Mouse (Mus musculus) retina, adult 2 months (tissue): ENCODE results near the gene Dedd.
"Not testable (repeated sequence)": the region's sequence is repeated elsewhere in the genome, so short reads cannot be mapped to it uniquely, and the experiment has no call there.

Experiments used
- DNase-seq: peaks from one replicate; pipeline ENCODE4 v3.0.0-alpha.2; 2012; ENCODE audit warnings: low read depth, low spot score

The Dedd gene

DNA sequence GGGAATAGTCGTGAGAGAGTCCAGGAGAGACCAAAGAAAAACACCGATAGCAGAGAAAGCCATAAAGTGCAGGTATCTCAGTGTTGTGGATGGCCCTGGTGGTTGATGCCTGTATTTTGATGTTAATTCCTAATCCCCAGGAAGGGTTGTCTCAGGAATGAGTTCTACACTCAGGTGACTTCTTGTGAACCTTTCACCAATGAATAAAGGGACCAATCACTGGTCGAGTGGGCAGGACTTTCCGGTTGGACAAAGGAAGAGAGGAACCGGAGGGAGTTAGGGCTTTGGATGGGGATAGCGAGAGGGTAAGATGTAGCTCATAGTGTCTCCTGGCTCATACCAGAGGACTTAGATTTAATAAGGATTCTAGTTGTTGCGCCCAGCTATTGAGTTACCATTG lies 9.2 kb upstream of the Dedd start:
- DNase-seq, result no peak

DNA sequence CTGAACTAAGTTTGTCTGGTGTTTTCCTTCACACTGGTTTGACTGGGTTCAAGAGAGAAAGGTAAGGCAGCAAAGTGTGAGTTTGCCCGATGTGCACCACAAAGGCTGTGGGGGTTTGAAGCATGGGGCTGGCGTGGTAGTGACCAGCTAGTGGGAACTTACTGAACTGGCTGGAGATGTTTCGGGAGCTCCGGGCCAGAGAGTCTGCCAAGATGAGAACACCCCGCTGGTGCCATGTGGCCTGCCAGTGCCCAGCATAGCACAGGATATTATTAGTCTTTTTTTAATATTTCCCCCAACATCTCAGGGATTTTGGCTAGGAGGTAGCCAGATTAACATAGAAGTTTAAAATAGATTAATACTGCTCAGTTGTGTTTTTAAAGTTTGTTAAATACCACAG lies 8.8 kb upstream of the Dedd start:
- DNase-seq, result no peak

DNA sequence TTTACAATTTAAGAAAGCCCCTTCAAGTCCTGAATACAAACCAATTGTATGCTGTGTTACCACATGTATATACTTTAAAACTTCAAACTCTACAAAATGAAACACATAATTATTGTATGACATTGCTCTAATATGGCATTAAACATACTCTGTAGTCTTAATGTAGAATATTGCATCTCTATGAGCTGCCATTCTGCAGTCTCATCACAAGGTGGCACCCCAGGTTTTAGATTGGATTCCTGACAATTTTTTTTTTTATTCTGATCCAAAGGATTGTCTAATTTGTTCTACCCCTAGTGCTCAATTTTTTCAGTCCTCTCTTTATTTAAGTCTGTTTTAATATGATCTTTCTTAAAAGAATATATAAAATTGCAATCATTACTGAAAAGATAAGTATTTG lies 7.5 kb upstream of the Dedd start:
- DNase-seq, result no peak

DNA sequence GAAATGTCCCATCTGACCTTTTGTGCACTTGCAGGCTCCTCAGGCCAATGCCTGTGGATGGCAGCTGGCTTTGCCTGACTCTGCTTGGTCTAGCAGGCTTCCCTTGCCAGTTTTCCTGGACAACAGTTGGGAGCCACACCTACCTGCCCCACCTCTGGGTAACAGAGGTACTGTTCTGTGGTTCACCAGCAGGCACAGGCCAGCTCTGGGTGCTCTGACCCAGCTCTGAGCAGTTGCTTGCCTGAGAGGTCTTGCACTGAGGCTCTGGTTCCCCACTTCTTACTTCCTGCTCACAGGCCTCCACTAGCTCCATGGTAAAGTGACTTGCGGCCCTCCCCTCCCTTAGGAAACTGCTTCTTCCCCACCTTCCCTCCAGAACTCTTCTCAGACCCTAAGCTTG lies 6.9 kb upstream of the Dedd start:
- DNase-seq, result no peak

DNA sequence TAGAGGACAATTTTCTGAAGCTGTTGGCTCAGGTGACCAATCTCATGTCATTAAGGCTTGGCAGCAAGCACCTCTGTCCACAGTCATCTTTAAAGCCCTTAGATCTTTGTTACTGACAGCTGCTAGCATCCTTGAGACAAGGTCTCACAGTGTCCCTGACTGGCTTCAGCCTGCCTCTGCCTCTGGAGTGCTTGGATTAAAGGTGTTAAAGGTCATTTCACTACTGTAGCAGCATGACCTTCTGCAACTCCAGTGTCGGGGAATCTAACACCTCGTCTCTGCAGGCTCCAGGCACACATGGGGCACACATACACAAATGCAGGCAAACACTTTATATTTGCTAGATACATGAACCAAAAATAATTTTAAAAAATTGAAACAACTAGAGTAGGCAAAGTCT lies 3.4 kb upstream of the Dedd start:
- no peak for DNase-seq

DNA sequence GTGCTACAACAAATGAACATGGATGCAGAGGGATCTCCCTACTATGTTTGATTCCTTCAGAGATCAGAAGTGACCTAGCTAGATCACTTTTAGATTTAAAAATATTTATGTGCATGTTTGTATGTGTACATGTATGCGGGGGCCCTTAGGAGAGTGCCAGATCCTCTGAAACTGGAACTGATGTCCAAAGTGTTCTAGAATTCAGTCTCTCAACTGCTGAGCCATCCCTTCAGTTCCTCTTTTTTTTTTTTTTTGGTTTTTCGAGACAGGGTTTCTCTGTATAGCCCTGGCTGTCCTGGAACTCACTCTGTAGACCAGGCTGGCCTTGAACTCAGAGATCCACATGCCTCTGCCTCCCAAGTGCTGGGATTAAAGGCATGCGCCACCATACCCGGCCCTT lies 2.4 kb upstream of the Dedd start:
- not testable (repeated sequence) for DNase-seq

DNA sequence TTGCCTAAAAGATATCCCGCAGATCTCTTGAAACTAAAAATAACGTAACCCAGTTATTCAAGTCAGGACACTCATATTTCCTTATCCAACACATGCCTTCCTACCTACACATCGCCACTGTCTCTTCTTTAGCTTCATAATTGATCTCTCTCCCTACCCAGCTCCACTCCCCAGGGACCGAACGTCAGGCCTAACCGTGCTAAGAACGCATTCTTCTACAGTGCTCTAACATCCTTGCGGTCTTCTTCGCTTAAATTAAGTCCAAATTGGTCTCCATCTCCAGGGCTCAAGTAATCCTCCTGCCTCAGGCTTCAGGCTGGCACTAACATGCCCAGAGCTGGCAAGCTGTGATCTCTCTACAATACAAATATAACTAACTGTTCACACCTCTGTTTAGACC lies 701 bp upstream of the Dedd start:
- DNase-seq, result no peak

DNA sequence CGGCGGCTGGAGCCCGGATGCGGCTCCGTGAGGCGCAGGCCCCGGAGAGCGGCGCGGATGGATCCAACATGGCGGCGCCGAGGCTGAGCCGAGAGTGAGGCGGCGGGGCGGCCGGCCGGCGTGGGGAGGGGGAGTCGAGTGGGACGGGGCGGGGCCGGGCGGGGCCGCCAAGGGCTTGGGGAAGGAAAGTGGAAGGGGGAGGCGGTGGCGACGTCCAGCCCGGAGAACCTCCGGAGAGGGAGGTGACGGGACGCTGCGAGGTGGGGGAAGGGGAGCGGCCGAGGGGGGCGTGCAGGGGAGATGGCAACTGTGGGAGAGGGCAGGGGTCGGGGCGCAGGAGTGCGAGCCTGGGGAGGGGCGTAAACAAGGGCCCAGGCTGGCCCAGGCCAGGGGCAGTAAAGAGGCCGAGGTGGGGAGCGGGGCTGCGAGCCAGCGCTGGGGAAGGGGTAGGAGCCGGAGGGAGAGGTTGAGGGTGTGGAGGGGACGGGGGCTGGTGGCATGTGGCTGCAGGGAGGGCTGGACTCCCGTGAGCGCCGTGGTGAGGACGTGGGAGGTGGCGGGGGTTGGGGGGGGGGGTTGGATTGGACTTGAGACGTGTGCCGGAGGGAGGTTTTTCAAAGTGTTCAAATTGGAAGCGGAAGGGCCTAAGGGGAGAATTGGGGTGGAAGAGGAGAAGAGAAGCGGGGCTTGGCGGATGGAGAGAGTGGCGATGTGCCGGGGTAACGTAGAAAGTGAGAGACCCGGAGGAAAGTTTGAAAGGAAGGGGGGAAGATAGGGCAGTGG lies 679 bp downstream of the Dedd start:
- no peak for DNase-seq

DNA sequence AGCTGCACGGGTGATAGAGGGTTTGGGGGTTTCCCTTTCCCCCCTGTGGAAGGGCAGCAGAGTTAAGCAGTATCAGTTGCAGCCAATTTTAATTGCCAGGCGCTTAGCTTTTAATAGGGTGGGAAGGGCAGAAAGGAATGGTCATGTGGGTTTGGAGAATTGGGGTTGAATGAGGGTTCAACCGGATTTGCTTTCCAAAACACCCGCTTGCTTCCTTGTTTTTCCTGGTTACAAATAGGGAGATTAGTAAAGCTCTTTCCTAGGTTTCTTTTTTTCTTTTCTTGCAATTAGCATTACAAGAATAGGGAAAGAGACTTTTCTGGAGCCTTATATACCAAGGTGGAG lies 1.2 kb downstream of the Dedd start:
- no peak for DNase-seq

DNA sequence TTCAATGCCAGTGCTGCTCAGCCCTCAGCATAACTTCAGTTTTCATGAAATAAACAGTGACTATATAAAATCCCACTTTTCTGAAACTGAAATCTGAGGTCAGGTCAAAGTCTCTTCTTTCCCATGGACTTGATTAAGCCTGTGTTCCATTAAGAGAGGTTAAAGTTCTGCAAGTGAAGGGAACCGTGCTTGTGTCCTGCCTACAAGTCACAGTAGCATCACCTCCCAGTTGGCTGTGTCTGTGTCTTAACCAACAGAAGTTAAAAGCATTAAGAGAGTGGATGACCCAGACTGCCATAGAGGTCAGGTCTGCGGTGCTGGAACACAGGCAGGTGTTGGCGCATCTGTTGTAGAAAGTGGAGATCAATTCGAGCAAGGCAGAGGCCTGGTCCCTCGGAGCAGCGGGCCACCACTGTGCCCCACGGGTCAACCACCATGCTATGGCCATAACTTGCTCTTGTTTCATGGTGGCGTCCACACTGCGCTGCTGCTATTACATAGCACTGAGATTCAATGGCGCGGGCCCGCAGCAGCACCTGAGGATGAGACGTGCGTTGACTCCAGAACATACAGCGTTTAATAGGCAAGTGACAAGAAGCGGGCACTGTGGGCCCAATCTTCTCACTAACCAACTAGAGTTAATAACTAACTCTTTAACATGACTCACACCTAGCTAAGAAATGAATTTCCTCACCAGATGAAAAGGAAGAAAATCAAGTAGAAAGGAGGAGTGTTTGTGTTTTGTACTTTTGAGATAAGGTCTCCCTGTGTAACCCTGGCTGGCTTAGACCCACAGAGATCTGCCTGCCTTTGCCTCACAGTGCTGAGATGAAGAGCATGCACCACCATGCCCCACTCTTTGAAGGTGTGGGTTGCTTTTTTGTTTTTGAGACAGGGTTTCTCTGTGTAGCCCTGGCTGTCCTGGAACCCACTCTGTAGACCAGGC lies 13.6 kb downstream of the Dedd start:
- DNase-seq, result no peak

DNA sequence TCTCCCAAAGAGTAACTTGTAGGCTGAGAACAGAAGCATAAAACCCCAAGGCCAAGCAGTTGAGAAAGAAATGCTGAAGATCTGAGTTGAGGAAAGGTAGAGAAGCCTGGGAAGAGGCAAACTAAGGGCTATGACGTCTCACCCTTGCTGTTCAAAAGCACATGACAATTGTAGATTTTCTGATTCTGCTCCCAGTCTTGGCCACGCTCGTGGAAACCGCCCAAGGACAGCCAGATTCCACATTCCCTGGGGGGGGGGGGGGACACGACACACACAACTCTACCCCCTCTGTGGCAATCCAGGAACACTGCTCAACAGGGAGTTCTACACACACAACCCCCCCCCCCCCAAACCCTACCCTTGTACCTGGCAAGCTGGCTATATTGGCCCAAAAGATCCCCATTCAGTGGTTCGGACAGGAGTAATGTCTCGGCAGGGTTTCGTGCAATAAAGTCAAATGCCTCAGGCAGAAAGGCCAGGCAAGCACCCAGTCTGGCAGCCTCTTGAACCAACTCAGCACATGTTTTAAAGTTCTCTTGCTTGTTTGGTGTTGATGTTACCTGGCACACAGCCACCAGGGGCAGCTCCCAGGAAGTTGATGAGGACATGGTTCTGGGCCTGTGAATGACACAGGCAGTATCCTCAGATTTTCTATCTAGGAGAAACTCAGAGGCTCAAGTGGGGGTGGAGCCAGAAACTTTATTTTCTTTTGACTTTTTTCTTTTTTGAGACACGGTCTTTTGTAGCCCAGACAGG lies 15.2 kb downstream of the Dedd start:
- DNase-seq, result no peak

DNA sequence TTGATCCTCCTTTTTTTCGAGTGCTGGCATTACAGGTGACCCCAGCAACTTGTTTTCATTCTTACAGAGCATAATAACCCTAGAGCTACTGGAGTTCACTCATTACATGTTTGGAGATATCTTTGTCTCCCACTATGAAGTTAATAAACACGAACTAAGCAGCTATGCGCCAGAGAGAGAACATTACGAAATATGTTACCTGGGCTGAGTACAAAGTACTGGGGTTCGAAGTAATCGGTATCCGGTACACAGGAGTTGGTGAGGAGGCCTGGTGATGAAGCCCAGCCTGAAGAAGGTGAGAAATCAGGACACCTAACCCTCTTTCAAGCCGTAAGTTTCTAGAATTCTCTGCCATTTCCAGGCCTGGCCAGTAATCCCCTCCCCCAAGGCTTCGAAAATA lies 15.8 kb downstream of the Dedd start:
- DNase-seq, result no peak

DNA sequence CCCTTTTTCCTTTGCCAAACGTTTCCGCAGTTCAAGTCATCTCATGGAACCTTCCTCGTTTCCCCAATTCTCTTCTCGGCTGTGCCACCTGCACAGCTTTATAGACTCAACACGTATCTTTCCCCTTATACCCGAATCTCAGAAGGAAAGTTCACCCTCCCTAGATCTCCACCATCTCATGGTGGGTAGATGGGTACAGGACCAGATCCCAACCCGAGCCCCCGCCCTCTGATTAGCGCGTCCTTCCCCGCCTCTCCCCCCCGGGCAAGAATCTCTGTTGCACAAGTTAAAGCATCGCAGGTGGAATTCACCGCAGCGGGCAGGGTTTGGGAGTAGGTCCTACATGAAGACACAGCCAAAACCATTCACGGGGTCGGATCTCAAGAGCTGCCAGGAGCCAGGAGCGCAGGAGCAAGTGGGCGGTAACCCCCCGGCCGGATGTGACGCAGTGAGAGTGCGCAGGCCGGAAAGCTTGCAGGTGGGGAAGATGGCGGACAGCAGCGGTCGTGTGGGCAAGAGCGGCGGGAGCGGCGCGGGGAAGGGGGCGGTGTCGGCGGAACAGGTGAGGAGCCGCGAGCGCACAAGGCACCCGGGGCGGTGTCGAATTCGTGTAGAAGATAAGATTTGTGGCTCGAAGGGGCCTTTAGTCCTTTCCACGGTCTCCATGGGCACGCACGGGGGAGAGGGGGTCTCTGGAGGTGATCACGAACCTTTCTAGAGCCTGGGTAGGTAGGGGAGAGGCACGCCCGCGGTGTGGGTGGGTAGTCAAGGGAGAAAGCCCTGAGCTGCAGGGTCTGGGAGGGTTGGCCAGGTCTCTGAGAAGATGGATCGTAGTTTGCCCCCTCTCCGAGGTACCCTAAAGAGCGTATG lies 16.5 kb downstream of the Dedd start, which contains the start of the genes Nit1 and Pfdn2:
Nit1 (minus strand) TSS at position 422 of the 870 bp plus-strand sequence.
Pfdn2 (plus strand) TSS at position 446 of the 870 bp plus-strand sequence.
- DNase-seq, result peak; percentile 87

DNA sequence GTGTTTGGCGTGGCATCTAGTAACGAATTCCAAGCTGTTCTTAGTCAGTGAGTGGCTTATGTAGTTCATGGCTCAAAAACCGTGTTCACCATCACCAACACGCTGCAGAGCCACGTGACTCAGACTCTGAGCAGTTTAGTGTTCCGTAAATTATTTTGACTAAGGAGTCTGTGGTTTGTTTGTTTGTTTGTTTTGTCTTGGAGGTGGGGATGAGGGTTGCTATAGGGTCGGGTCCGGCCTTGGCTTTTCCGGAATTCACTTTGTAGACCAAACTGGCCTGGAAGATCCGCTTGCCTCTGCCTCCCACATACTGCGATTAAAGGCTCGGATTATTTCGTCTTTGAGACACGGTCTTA lies 17.1 kb downstream of the Dedd start:
- DNase-seq, result no peak

DNA sequence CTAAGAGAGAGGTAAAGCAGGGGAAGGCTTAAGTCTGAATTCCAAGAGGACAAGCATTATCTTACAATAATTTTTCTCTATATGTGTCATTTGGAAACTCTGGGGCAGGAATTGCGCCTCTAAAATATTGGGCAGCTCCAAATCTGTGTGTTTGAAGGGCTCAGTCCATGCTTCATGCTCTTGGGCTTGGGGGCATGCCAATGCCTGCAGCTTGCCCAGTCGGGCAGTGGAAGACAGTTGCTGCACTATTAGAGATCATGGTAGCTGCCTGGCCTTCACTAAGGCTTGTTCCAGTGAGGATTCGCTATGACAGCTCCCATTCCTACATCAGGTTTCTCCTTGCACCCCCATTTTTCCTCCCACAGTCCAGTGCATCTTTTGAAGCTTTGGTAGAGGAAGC lies 19.7 kb downstream of the Dedd start:
- no peak for DNase-seq

DNA sequence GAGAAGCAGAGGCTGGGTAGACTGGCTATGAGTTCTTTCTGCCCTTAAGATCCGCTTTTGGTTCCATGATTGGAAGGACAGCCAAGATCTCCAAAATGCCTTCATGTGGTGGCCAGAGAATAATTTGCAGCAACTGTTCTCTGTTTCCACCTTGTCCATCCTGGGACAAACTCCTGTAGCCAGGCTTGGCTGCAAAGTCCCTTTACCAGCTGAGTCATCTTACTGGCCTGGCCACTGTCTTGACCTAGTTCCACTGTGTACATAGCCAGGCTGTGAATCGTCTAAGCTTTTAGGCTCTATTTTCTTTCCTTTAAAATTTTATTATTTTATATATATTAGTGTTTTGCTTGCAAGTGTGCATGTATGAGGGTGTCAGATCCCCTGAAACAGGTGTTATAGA lies 20.3 kb downstream of the Dedd start:
- DNase-seq, result no peak

DNA sequence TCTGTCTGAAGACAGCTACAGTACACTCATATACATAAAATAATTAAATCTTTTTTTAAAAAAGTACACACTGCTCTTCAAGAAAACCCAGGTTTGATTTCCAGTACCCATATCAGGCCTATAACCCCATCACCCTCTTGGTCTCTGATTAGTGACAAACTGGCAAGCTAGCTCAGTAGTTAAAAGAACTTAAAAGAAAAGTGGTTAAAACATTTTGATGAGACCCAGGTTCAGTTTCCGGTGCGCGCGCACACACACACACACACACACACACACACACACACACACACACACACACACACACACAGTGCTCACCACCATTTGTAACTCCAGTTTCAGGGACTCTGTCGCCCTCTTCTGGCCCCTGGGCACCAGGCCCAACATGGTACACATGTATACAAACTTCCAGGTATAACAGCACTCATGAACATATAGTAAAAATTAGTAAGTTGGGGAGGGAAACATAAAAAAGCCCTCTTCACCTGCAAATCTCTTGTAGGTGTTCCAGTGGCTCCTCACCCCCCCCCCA lies 26.9 kb downstream of the Dedd start:
- DNase-seq, result no peak

DNA sequence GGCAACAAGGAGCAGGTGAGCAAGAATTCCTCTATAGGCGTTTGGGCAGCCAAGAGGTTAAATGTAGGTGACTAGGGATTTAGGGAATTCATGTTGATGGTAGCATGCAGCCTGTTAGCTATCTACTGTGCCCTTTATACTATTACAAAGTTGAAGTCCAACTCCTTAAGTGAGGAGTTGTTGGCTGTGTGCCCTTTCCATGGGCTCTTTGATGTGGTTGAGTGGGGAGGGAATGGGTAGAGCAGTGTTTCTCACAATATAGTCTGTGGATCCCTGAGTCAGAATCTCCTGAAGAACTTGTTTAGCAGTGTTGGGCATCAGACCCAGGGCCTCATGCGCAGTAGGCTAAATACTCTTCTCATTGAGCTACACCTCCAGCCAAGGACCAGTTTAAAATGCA lies 27.9 kb downstream of the Dedd start:
- DNase-seq, result no peak

DNA sequence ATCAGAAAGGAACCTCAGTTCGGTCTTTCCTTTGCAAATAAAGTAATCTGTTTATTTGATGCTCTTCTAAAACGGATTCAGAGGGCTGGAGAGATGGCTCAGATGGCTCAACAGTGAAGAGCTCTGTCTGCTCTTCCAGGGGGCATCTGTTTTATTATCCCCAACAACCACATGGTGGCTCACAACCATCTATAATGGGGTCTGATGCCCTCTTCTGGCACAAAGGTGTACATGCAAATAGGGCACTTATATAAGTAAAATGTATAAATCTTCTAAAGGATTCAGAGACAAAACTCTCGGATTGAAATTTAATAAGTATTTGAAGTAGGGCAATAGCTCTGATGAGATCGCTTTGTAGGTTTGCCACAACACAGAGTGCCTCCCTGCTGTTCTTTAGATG lies 29.5 kb downstream of the Dedd start:
- no peak for DNase-seq

DNA sequence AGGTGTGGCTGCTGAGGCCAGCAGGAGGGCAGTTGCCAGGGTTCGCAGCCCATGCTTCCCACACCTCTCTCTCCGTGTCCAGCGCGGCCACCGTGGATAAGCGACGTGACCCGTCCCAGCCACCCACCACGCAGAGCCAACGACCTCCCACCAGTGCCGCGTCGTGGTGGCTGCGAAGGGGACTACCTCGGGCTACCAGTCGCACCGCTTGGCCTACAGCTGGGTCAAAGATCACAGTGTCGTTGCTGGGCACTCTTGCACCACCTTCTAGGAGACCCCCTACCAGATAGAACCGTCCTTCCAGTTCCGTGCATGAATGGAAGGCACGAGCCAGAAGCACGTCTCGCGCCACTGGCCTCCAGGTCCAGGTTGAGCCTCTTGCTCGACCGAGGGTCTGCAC lies 31.3 kb downstream of the Dedd start:
- no peak for DNase-seq

DNA sequence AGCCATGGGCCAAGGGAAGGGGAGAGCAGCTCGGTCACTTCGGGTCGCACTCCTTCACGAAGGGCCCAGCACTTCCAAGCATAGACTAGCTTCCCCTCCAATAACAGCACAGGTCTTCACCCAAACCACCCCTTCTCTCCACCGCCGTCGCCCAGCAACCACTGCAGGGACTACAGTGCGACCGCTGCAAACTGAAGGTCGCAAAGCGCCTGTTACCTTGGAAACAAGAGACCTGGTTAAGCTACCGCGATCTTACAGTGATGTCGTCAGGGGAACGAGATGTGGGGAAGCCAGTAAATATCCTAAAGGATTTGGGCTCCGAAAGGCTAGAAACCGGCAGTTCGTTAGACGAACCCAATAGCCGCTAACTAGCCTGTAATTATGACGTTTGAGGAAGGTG lies 31.7 kb downstream of the Dedd start, which contains the start of gene Klhdc9:
Klhdc9 (minus strand) TSS at position 143 of the 400 bp plus-strand sequence.
- peak; percentile 54 for DNase-seq
